Mouse (Mus musculus) ovary, postnatal 14 days (tissue): ENCODE measurements at regions not wholly inside any gene's neighbourhood (a gene's known extent, or its start where the extent isn't known, plus 50 kb on each side); places are given as distances from the start of the nearest gene placed in this dataset.

Experiments
- DNase-seq: peaks from one replicate; pipeline ENCODE4 v3.0.0; 2022; ENCODE audit warnings: low spot score

DNA sequence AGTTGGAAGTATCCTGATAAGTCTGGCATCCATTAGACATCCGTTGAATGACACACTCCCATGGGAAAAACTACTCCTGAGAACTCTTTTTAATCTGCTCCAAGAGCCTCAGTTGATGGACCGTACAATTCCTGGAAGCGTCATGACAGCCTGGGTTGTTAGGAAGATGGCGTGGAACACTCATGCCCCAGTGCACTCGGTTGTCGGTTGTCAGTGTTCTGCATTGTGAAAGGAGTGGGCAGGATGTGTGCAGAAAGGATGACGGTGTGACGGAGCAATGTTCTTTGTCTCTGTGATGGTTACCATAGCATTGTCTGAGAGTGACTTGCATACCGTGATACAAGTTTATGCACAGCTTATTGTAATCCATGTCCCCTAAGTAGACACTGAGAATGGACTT lies 164.4 kb downstream of the Slc30a10 start:
- DNase-seq = no peak

- no peak for DNase-seq
Observed at GRCm38 (mm10) chr1:185628401-185628800, 173.8 kb downstream of the Slc30a10 start.

DNA sequence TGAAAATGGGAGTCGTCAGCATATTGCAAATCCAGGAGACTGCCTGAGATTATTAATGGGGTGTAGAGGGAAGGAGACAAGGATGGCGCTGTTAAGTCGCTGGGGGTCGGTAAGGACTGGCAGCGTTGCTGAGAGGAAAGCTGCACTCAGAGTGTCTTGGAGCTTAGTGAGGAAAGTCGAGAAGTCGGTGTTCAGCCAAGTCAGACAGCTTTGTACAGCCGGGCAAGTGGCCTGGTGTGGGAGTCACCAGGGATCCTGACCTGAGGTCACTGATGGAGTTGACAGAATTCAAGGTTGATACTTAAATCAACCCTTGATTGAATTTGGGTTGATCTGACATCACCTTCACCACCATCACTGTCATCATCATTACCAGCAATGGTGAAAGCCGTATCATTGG lies 175.3 kb downstream of the Slc30a10 start:
- no peak for DNase-seq

DNA sequence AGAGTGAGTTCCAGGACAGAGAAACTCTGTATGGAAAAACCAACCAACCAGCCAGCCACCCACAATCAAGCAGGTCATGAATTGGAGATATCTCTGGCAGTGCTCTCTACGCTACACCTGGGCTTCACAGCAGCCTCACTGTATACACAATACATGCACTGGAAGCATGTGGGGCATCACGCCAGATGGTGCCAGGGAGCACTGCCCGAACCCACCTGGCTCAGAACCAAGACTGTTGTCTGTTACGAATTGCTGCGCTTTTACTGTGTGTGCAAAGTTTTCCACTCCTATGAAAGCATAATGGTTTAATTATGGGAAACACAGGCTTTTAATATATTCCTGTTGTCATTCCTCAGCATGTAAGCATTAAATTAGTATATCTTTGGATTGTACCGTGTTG lies 184.0 kb downstream of the Slc30a10 start:
- DNase-seq = no peak

GRCm38 (mm10) chr1:185639486-185639885 lies 184.8 kb downstream of the Slc30a10 start:
- DNase-seq = no peak

- DNase-seq = no peak
Observed at GRCm38 (mm10) chr1:185644026-185644425, 189.4 kb downstream of the Slc30a10 start.

GRCm38 (mm10) chr1:185648128-185648527 lies 193.5 kb downstream of the Slc30a10 start:
- DNase-seq = no peak

GRCm38 (mm10) chr1:185648926-185649325 lies 194.3 kb downstream of the Slc30a10 start:
- DNase-seq = no peak

DNA sequence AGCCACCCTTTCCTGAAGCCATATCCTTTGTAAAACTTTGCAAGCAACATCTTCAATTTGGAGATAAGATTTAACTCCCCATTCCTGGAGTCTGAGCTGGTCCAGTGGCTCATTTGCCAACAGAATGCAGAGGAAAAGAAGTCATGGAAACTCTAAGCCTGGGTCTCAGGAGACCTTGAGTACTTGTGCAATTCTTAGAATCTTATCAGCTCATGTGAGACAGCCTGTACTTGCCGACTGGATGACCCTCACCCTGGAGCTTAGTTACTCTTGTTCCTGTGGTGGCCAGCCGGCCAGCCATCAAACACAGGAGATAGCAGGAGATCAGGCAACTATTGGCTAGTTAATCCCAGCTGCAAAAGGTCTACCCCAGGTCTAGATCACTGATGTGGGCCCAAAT lies 196.3 kb downstream of the Slc30a10 start:
- no peak for DNase-seq

DNA sequence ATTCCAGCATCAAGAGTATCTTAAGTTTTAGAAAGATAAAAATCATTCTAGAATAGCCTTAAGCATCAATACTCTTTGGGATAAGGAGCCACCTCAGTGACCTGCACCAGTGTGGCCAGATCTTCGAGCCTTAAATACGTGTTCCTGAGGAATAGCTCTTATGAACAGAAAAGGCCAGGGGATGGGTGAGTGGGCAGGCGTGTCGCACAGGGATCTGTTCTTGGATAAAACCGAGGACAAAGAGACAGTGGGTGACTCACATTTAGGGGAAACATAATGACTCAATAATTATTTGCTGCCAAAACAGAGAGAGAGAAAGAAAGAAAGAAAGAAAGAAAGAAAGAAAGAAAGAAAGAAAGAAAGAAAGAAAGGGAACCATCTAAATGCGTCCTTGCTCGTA lies 200.4 kb downstream of the Slc30a10 start:
- DNase-seq = no peak

- no peak for DNase-seq
Observed at GRCm38 (mm10) chr1:185655461-185655860, 200.8 kb downstream of the Slc30a10 start.

GRCm38 (mm10) chr1:185657286-185657685 lies 202.6 kb downstream of the Slc30a10 start:
- DNase-seq = no peak

DNA sequence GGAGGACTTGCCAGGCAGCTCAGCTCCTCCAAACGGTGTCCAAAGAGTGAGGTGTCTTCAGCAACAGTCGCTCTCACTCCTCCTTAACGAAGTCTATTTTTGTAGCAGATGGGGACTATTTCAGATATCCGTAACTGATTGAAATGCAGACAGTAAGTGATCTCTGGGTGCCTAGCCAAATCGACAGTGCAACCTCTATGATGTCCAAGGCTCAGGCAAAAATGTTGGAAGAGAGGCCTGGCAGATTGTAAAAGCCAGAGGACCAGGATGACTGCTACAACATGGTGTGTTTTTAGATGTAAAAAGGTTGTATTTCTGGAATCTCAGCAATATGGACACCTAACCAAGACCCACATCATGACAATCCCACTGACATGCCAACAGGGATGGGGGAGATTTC lies 204.8 kb downstream of the Slc30a10 start:
- DNase-seq = no peak

DNA sequence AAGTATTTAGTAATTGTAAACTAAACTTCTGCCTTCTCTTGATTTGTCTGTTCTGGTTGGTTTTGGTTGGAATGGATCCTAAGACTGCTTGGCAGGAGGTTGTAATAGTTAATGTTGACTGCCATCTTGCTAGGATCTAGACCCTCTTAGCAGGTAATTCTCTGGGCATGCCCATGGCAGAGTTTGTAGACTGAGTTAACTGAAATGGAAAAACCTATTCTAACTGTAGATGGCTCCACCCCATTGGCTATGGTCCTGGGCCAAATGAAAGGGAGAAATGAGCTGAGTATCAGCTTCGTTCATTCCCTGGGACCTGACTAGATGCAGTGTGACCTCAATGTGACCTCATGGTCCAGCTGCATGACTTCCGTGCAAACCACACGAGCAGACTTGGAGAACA lies 207.7 kb downstream of the Slc30a10 start:
- DNase-seq = no peak

DNA sequence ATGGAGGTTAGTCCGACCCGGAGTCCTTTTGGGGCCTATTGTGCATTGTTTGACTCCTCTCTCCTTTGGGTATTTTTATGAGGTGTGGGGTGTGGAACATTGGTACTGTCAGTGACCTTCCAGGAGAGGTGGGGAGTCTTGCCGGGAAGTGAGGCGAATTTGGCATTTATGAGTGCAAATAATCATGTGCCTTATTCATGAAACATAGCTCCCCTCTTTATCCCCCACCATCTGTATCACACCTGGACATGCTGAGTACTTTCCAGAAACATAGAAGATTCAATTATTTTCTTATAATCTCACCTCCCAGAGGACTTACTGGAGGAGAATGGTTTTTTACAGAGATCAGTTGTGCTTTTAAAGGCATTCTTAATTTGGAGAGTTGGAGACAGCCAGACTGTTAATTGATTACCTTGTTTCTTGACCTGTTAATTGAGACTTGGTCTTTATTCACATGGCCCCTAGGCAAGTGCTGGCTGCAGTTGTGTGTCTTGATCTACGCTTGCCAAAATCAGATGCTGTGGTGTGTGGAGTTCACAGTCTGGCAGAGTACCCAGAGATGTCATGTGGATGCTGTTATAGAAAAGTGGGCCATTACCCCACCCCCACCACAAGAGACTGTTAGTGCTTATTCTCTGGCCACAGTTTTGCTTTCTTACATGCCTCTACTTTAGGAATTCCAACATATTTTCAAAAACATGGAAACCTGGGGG lies 215.5 kb downstream of the Slc30a10 start:
- no peak for DNase-seq

- no peak for DNase-seq
Observed at GRCm38 (mm10) chr1:185672940-185673339, 218.3 kb downstream of the Slc30a10 start.

- DNase-seq = no peak
Observed at GRCm38 (mm10) chr1:185675674-185676420, 221.2 kb downstream of the Slc30a10 start.

GRCm38 (mm10) chr1:185681610-185682457 lies 227.2 kb downstream of the Slc30a10 start:
- DNase-seq = peak; percentile 85

- DNase-seq = no peak
Observed at GRCm38 (mm10) chr1:185682458-185682750, 227.8 kb downstream of the Slc30a10 start.

- DNase-seq = peak; percentile 22
Observed at GRCm38 (mm10) chr1:185684638-185685037, 230.0 kb downstream of the Slc30a10 start.

DNA sequence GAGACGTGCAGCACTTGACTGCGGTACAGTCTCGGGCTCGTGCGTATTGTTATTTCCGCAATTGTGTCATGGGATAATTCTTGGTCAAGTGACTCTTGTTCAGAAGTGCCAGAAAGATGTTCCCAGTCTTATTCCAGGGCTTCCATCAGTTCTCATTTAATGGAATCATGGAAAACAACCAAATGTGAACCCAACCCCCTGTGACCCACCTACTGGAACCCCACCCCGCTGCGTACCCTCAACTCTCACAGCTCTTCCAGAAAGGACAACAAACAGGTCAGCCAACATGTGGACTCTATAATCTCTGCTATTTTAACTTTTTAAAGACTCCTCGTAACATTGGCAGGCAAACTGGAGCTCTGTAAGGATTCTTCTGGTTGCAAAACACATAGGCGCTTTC lies 233.9 kb downstream of the Slc30a10 start:
- no peak for DNase-seq

- no peak for DNase-seq
Observed at GRCm38 (mm10) chr1:185695394-185695793, 240.7 kb downstream of the Slc30a10 start.

GRCm38 (mm10) chr1:185699758-185700157 lies 245.1 kb downstream of the Slc30a10 start:
- DNase-seq = no peak
